Mouse (Mus musculus) embryonic stem cell, embryonic (primary cell): ENCODE measurements around the gene Grm1.

Experiments
- CTCF ChIA-PET, 4 experiments: fragments of 300-600 bp in 2 of 4; fragments of 350-600 bp in 2 of 4; sonication (Branson Sonifier 250); formaldehyde crosslinking; loops; one replicate each; lab custom pipeline; 2022; ENCODE audit warnings: inconsistent platforms in 2 of 4; lab: Charles Lee
- POLR2A ChIA-PET, 4 experiments: fragments of 300-600 bp in 2 of 4; fragments of 350-600 bp in 2 of 4; sonication (Branson Sonifier 250); formaldehyde crosslinking; loops; one replicate each; lab custom pipeline; 2022; ENCODE audit warnings: antibody characterized with exemption in 4 of 4, inconsistent platforms in 1 of 4; lab: Charles Lee

Gene Grm1

GRCm38 (mm10) chr10:10864759-10865158, 217.4 kb downstream of the Grm1 start:
- ChIA-PET CTCF (no interaction called here), POLR2A (no interaction called here)

GRCm38 (mm10) chr10:10847376-10848286, 234.5 kb downstream of the Grm1 start:
- ChIA-PET POLR2A (interaction anchor here in 1 of 4 experiments (0.8 kb wide), 1 partner anchor 631 kb away, joined by 3 read pairs; no protein-coding TSS in a partner anchor), CTCF (no interaction called here)

GRCm38 (mm10) chr10:10845059-10845685, 237.0 kb downstream of the Grm1 start:
- ChIA-PET POLR2A (no interaction called here), CTCF (no interaction called here)

- CTCF ChIA-PET, result no interaction called here
- POLR2A ChIA-PET, result no interaction called here
Measured at GRCm38 (mm10) chr10:10835406-10835805, 246.8 kb downstream of the Grm1 start.

- CTCF ChIA-PET, result no interaction called here
- POLR2A ChIA-PET, result no interaction called here
Measured at GRCm38 (mm10) chr10:10834828-10835227, 247.3 kb downstream of the Grm1 start.

- ChIA-PET CTCF (no interaction called here), POLR2A (no interaction called here)
Measured at GRCm38 (mm10) chr10:10831141-10831540, 251.0 kb downstream of the Grm1 start.

GRCm38 (mm10) chr10:10827308-10827707, 254.8 kb downstream of the Grm1 start:
- ChIA-PET POLR2A (no interaction called here), CTCF (no interaction called here)

GRCm38 (mm10) chr10:10818061-10818460, 264.1 kb downstream of the Grm1 start:
- POLR2A ChIA-PET, result no interaction called here
- CTCF ChIA-PET, result no interaction called here

- POLR2A ChIA-PET, result no interaction called here
- CTCF ChIA-PET, result no interaction called here
Measured at GRCm38 (mm10) chr10:10814631-10815216, 267.4 kb downstream of the Grm1 start.

- CTCF ChIA-PET, result interaction anchor here in 1 of 4 experiments (0.6 kb wide), 1 partner anchor 60 kb away, joined by 3 read pairs; no protein-coding TSS in a partner anchor
- POLR2A ChIA-PET, result no interaction called here
Measured at GRCm38 (mm10) chr10:10812750-10813711, 269.1 kb downstream of the Grm1 start.

- ChIA-PET POLR2A (no interaction called here), CTCF (no interaction called here)
Measured at GRCm38 (mm10) chr10:10809777-10810176, 272.4 kb downstream of the Grm1 start.

GRCm38 (mm10) chr10:10795321-10795720, 286.8 kb downstream of the Grm1 start:
- POLR2A ChIA-PET, result no interaction called here

GRCm38 (mm10) chr10:10790458-10790857, 291.7 kb downstream of the Grm1 start:
- ChIA-PET CTCF (no interaction called here), POLR2A (no interaction called here)

More at GRCm38 (mm10) chr10:10795321-10795720, 286.8 kb downstream of the Grm1 start:
- CTCF ChIA-PET, result no interaction called here

- POLR2A ChIA-PET, result no interaction called here
- CTCF ChIA-PET, result no interaction called here
Measured at GRCm38 (mm10) chr10:10789967-10790366, 292.2 kb downstream of the Grm1 start.

GRCm38 (mm10) chr10:10787906-10788416, 294.2 kb downstream of the Grm1 start:
- ChIA-PET POLR2A (no interaction called here), CTCF (no interaction called here)

GRCm38 (mm10) chr10:10785122-10785521, 297.0 kb downstream of the Grm1 start:
- POLR2A ChIA-PET, result no interaction called here
- CTCF ChIA-PET, result interaction anchor here in 1 of 4 experiments (0.7 kb wide), 1 partner anchor 663 kb away, joined by 3 read pairs; no protein-coding TSS in a partner anchor

GRCm38 (mm10) chr10:10774827-10775226, 307.3 kb downstream of the Grm1 start:
- POLR2A ChIA-PET, result no interaction called here
- CTCF ChIA-PET, result no interaction called here

GRCm38 (mm10) chr10:10763015-10763414, 319.1 kb downstream of the Grm1 start:
- ChIA-PET CTCF (no interaction called here), POLR2A (interaction anchor here in 1 of 4 experiments (0.5 kb wide), 1 partner anchor 135 kb away, joined by 3 read pairs; no protein-coding TSS in a partner anchor)

- ChIA-PET POLR2A (no interaction called here), CTCF (no interaction called here)
Measured at GRCm38 (mm10) chr10:10761274-10761673, 320.9 kb downstream of the Grm1 start.
